Mouse (Mus musculus) cortical plate, adult 2 months (tissue): ENCODE data around the gene Dppa5a.

ENCODE experiments used
- CTCF ChIP-seq: fragments of 200-500 bp; IDR thresholded peaks from 2 replicates; pipeline ENCODE4 v1.5.1; 2011; ENCODE audit warnings: mild to moderate bottlenecking, control low read depth, low read length; ENCODE audit not compliant: insufficient read depth; ENCODE audit errors: extremely low read depth
- POLR2A ChIP-seq: fragments of 200-500 bp; IDR thresholded peaks from 2 replicates; pipeline ENCODE4 v1.6.1; 2011; ENCODE audit warnings: mild to moderate bottlenecking, low read length, control low read depth; ENCODE audit not compliant: insufficient read depth; ENCODE audit errors: extremely low read depth

- TF ChIP-seq CTCF (no peak), POLR2A (no peak)
These were observed 33.6 kb upstream of the Dppa5a start for GRCm38 (mm10) chr9:78401596-78401995.
